Comparison of ENCODE assay signal across 8 mouse cellular contexts in the genomic region with DNA sequence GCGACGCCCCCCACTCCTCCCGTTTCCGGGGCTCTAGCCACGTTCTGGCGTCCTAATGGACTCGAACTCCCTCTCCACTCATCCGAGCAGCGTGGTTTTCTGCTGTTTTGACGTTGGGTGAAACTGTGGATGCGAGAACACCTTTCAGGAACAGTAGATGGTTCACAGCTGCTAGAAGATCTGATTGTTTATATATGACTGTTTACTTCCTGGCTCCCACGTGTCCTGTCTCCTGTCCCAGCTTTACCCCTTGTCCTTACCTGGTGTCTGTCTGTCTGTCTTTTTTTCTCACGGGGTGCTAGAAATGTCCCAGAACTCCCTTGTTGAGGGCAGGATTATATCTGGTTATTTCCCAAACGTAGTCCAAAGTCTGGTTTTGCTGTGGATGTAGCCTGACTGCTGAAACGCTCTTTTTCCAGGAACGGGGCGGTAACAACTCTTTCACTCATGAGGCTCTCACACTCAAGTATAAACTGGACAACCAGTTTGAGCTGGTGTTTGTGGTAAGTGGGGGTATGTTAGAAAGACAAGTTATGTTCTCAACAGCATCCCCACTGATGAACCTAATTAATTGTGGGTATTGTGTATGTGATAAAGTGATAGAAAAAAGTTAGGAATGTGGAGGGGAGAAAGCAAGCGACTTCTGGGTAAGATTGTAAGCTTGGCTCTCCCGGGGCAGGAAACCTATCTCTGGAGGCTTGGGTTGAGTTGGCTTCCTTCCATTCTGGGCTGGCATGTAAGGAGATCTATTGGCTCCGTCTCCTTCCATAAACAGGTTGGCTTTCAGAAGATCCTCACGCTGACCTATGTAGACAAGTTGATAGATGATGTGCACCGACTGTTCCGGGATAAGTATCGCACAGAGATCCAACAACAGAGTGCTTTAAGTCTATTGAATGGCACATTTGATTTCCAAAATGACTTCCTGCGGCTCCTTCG. TPM values are rescaled to one million over a fixed set of nuclear protein-coding genes. Genes with fewer than 3 reads are reported as not detected.
DNase-seq lines count a peak whose midpoint lies in the region; ATAC-seq and TF ChIP-seq lines count a peak whose summit lies in the region.

No protein-coding gene starts in this region.

- H3K4me3 ChIP-seq in spleen, adult 2 months (ENCODE audit: extremely low read depth, insufficient read depth, insufficient read length): peak overlapping the region; percentile 92
- H3K4me3 ChIP-seq in intestine, embryonic 15.5 days (replicated peaks): peak overlapping the region; percentile 69
- peak overlapping the region; percentile 99 for H3K4me3 ChIP-seq in myocyte

- no peak for TF ChIP-seq CTCF in spleen, adult 2 months (IDR thresholded peaks at IDR 0.05; ENCODE audit: extremely low read depth, insufficient read depth, insufficient read length, insufficient replicate concordance)

- H3K9ac ChIP-seq in intestine, embryonic 15.5 days: peak overlapping the region; percentile 77

- H3ac ChIP-seq in myocyte (ENCODE audit: control insufficient read depth, insufficient read length): peak overlapping the region; percentile 90

- peak overlapping the region; percentile 65 for H3K4me2 ChIP-seq in intestine, embryonic 15.5 days (replicated peaks)
- H3K4me2 ChIP-seq in myocyte (ENCODE audit: low read depth): peak overlapping the region; percentile 72

- peaks cover 5% of the 10 kb centered on the region; the same call in 1 of the 2 replicates for H3K4me1 ChIP-seq in spleen, adult 2 months (ENCODE audit: control insufficient read depth, insufficient read depth, insufficient read length)
- H3K4me1 ChIP-seq in intestine, embryonic 15.5 days (replicated peaks): peaks cover 12% of the 10 kb centered on the region

- 31% methylated on average over 26 of the region's 26 CpGs for WGBS in spleen, adult 2 months
- WGBS in intestine, embryonic 15.5 days: 29% methylated on average over 26 of the region's 26 CpGs

- H3K27ac ChIP-seq in spleen, adult 2 months (ENCODE audit: insufficient read depth, low read length): peak overlapping the region; percentile 86
- peak overlapping the region; percentile 65; the same call in 1 of the 2 replicates for H3K27ac ChIP-seq in intestine, embryonic 15.5 days

- H3K27me3 ChIP-seq in spleen, adult 2 months (ENCODE audit: control insufficient read depth, insufficient read depth, low read length): no peaks in the 10 kb centered on the region
- no peaks in the 10 kb centered on the region for H3K27me3 ChIP-seq in intestine, embryonic 15.5 days (replicated peaks)
- no peaks in the 10 kb centered on the region for H3K27me3 ChIP-seq in myocyte (ENCODE audit: control insufficient read depth, insufficient read depth, insufficient read length)

- peaks cover 27% of the 10 kb centered on the region for H3K36me3 ChIP-seq in spleen, adult 2 months (ENCODE audit: control insufficient read depth, insufficient read depth, low read length)
- H3K36me3 ChIP-seq in intestine, embryonic 15.5 days: peaks cover 41% of the 10 kb centered on the region
- H3K36me3 ChIP-seq in myocyte (ENCODE audit: control insufficient read depth, insufficient read depth): peaks cover 14% of the 10 kb centered on the region

- DNase-seq in cerebellum, postnatal 10 days: peak; percentile 20 to 26
- DNase-seq in cerebellum, postnatal 4 days (ENCODE audit: low spot score in 2 of 2): no peak
- no peak for DNase-seq in spleen, adult 2 months (ENCODE audit: low read depth in 1 of 2, low spot score in 2 of 2)
- no peak for DNase-seq in spleen, adult 12 weeks (ENCODE audit: low spot score)
- no peak for DNase-seq in thymus, postnatal 36 days
- no peak for DNase-seq in layer of hippocampus, postnatal 14 days (ENCODE audit: low spot score in 2 of 2)

- H3K9me3 ChIP-seq in intestine, embryonic 15.5 days: no peaks in the 10 kb centered on the region

- ATAC-seq in intestine, embryonic 15.5 days: peak; percentile 11

- no peak for TF ChIP-seq POLR2A in spleen, adult 2 months (IDR thresholded peaks at IDR 0.05; ENCODE audit: low read depth, low read length)
- no peak for TF ChIP-seq POLR2A in myocyte (IDR thresholded peaks at IDR 0.05; ENCODE audit: insufficient read length, low read depth)

- peaks cover 20% of the 10 kb centered on the region for H3K79me2 ChIP-seq in myocyte (ENCODE audit: control insufficient read depth, insufficient read depth)

TF ChIP-seq in myocyte, 11 proteins besides CTCF, POLR2A, EP300 and RAD21:
- no peak for TF ChIP-seq REST (IDR thresholded peaks at IDR 0.05; ENCODE audit: insufficient read depth, insufficient read length)

RNA-seq across cellular contexts. Expression of a gene that starts 1.0 kb away (rescaled TPM):
- polyA plus RNA-seq in spleen, adult 2 months (2012; rRNA removed): 16.3 and 16.6 TPM in 2 replicates
- 42.0 and 42.4 TPM in 2 replicates for polyA plus RNA-seq in intestine, embryonic 15.5 days (2015; fragmentation: Nextera tagmentation; extraction: Ambion mirVana)
- 18.6 TPM for polyA plus RNA-seq in myocyte (2012; fragmentation: generic; extraction: Trizol)
- total RNA-seq in layer of hippocampus, postnatal 14 days (2021): 10 to 100 TPM; 41.5 to 46.4 TPM

RNA-seq across cellular contexts. Expression of a gene that starts 11.8 kb away (rescaled TPM):
- 9.2 and 12.6 TPM in 2 replicates for polyA plus RNA-seq in spleen, adult 2 months (2012; rRNA removed)
- polyA plus RNA-seq in intestine, embryonic 15.5 days (2015; fragmentation: Nextera tagmentation; extraction: Ambion mirVana): 13.2 and 13.9 TPM in 2 replicates
- polyA plus RNA-seq in myocyte (2012; fragmentation: generic; extraction: Trizol): 5.0 TPM
- 1 to 10 TPM; 3.1 to 4.4 TPM for total RNA-seq in layer of hippocampus, postnatal 14 days (2021)

RNA-seq across cellular contexts. Expression of a gene that starts 11.9 kb away (rescaled TPM):
- 34.0 and 35.3 TPM in 2 replicates for polyA plus RNA-seq in spleen, adult 2 months (2012; rRNA removed)
- 135 and 137 TPM in 2 replicates for polyA plus RNA-seq in intestine, embryonic 15.5 days (2015; fragmentation: Nextera tagmentation; extraction: Ambion mirVana)
- polyA plus RNA-seq in myocyte (2012; fragmentation: generic; extraction: Trizol): 103 TPM
- 10 to 100 TPM; 63.1 to 67.3 TPM for total RNA-seq in layer of hippocampus, postnatal 14 days (2021)

RNA-seq across cellular contexts. Expression of a gene that starts 36.0 kb away (rescaled TPM):
- polyA plus RNA-seq in spleen, adult 2 months (2012; rRNA removed): 27.0 and 36.0 TPM in 2 replicates
- 86.1 and 87.1 TPM in 2 replicates for polyA plus RNA-seq in intestine, embryonic 15.5 days (2015; fragmentation: Nextera tagmentation; extraction: Ambion mirVana)
- polyA plus RNA-seq in myocyte (2012; fragmentation: generic; extraction: Trizol): 72.8 TPM
- 10 to 100 TPM; 17.5 to 18.5 TPM for total RNA-seq in layer of hippocampus, postnatal 14 days (2021)

RNA-seq across cellular contexts. Expression of a gene that starts 55.8 kb away (rescaled TPM):
- 7.2 and 9.6 TPM in 2 replicates for polyA plus RNA-seq in spleen, adult 2 months (2012; rRNA removed)
- 52.7 and 52.8 TPM in 2 replicates for polyA plus RNA-seq in intestine, embryonic 15.5 days (2015; fragmentation: Nextera tagmentation; extraction: Ambion mirVana)
- polyA plus RNA-seq in myocyte (2012; fragmentation: generic; extraction: Trizol): 27.1 TPM
- total RNA-seq in layer of hippocampus, postnatal 14 days (2021): 10 to 100 TPM; 24.5 to 28.6 TPM

Comparison
In these comparisons a context has a peak if more than half of its experiments do, and no peak if none do; other contexts are left out.
1. DNase-seq: peak in cerebellum, postnatal 10 days (2 of 2); none in cerebellum, postnatal 4 days (0 of 2), spleen, adult 2 months (0 of 2), spleen, adult 12 weeks (single experiment), thymus, postnatal 36 days (0 of 2) and layer of hippocampus, postnatal 14 days (0 of 2).
2. Peak in every context shown above with its lines, with median percentiles within 50 percentile points of each other: H3K4me3 ChIP-seq.